Mouse (Mus musculus) thymus, adult 2 months (tissue): ENCODE results near the gene Ddx20.

Source experiments
- CTCF ChIP-seq: fragments of 200-500 bp; IDR thresholded peaks from 2 replicates; pipeline ENCODE4 v1.5.1; 2012; ENCODE audit warnings: mild to moderate bottlenecking, control low read depth, low read length, moderate library complexity, borderline replicate concordance; ENCODE audit not compliant: control insufficient read depth, poor library complexity, insufficient read depth; ENCODE audit errors: extremely low read depth
- POLR2A ChIP-seq: fragments of 200-500 bp; IDR thresholded peaks from 2 replicates; pipeline ENCODE4 v1.6.1; 2012; ENCODE audit warnings: mild to moderate bottlenecking, low read length, control low read depth, moderate library complexity; ENCODE audit not compliant: control insufficient read depth, poor library complexity, insufficient read depth; ENCODE audit errors: extremely low read depth

DNA sequence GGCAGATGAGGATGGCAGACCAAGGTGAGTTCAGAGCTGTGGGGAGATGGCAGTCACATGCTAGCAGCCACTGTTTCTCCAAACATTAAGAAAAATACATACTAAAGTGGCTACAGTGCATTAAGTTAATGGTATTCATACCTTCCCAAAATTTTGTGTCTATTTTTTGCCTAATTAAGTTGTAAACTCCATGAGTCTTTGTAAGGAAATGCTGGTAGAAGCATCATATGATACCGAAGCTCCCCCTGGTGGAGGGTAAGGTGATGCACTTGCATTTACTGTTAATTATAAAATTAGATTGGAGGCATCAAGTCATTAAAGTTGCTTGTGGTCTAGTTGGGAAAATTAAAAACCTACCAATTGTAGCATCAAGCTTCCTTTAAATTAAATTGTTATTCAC, 38.7 kb upstream of the Ddx20 start:
- TF ChIP-seq CTCF (no peak), POLR2A (no peak)
